Mouse (Mus musculus) kidney, postnatal 10 days (tissue): Measurements from ENCODE around the gene Ppa2.
A peak's percentile ranks its signal among the peaks of the same experiment; 100 is the strongest.

Source experiments
- DNase-seq: peaks from one replicate; pipeline ENCODE4 v3.0.0; 2021; ENCODE audit warnings: mixed read lengths

The Ppa2 gene

GRCm38 (mm10) chr3:133309954-133310808 is at the start of gene Ppa2:
Ppa2 (plus strand) TSS chr3:133310110.
- DNase-seq = peak; percentile 90

GRCm38 (mm10) chr3:133271887-133272286 is 38.0 kb upstream of the Ppa2 start:
- DNase-seq = peak; percentile 92

- DNase-seq = no peak
Observed at GRCm38 (mm10) chr3:133284587-133284986, 25.3 kb upstream of the Ppa2 start.

- no peak for DNase-seq
Observed at GRCm38 (mm10) chr3:133288795-133289194, 21.1 kb upstream of the Ppa2 start.

- DNase-seq = no peak
Observed at GRCm38 (mm10) chr3:133304328-133304727, 5.6 kb upstream of the Ppa2 start.

- DNase-seq = no peak
Observed at GRCm38 (mm10) chr3:133308361-133308760, 1.5 kb upstream of the Ppa2 start.

- peak; percentile 23 for DNase-seq
Observed at GRCm38 (mm10) chr3:133309359-133309758, 551 bp upstream of the Ppa2 start.

GRCm38 (mm10) chr3:133310809-133311179 is 884 bp downstream of the Ppa2 start:
- DNase-seq = no peak

- DNase-seq = no peak
Observed at GRCm38 (mm10) chr3:133312331-133312730, 2.4 kb downstream of the Ppa2 start.

- no peak for DNase-seq
Observed at GRCm38 (mm10) chr3:133312850-133313249, 2.9 kb downstream of the Ppa2 start.

GRCm38 (mm10) chr3:133313491-133314199 is 3.7 kb downstream of the Ppa2 start:
- DNase-seq = no peak

GRCm38 (mm10) chr3:133314475-133314874 is 4.6 kb downstream of the Ppa2 start:
- peak; percentile 85 for DNase-seq

- DNase-seq = no peak
Observed at GRCm38 (mm10) chr3:133315011-133315410, 5.1 kb downstream of the Ppa2 start.

- no peak for DNase-seq
Observed at GRCm38 (mm10) chr3:133315647-133316046, 5.7 kb downstream of the Ppa2 start.

- no peak for DNase-seq
Observed at GRCm38 (mm10) chr3:133317845-133318244, 7.9 kb downstream of the Ppa2 start.

GRCm38 (mm10) chr3:133318596-133318995 is 8.7 kb downstream of the Ppa2 start:
- no peak for DNase-seq

GRCm38 (mm10) chr3:133319795-133320194 is 9.9 kb downstream of the Ppa2 start:
- no peak for DNase-seq

GRCm38 (mm10) chr3:133320313-133320712 is 10.4 kb downstream of the Ppa2 start:
- DNase-seq = no peak

- no peak for DNase-seq
Observed at GRCm38 (mm10) chr3:133321928-133322327, 12.0 kb downstream of the Ppa2 start.

- peak; percentile 27 for DNase-seq
Observed at GRCm38 (mm10) chr3:133322552-133322951, 12.6 kb downstream of the Ppa2 start.

GRCm38 (mm10) chr3:133325135-133325534 is 15.2 kb downstream of the Ppa2 start:
- no peak for DNase-seq

GRCm38 (mm10) chr3:133328551-133328950 is 18.6 kb downstream of the Ppa2 start:
- DNase-seq = no peak

- DNase-seq = no peak
Observed at GRCm38 (mm10) chr3:133329406-133329805, 19.5 kb downstream of the Ppa2 start.
